Mouse (Mus musculus): ENCODE measurements around the gene Rxylt1. TPM values are rescaled to one million over a fixed set of nuclear protein-coding genes. Genes with fewer than 3 reads are reported as not detected.

Gene Rxylt1
- polyA plus RNA-seq, 1 experiment from 2014 or later = 40.9 TPM

- peak overlapping the region; percentile 74 for H3K4me3 ChIP-seq (ENCODE audit: low read depth, low read length)
- peak; percentile 78 for ATAC-seq (replicated peaks; ENCODE audit: low FRiP score)
- peak overlapping the region; percentile 77; the same call in 1 of the 2 replicates for H3K4me2 ChIP-seq (ENCODE audit: low read depth, low read length, severe bottlenecking)
- no peaks in the 10 kb centered on the region for H3K9me3 ChIP-seq (ENCODE audit: control insufficient read depth, low read length)
- no peaks in the 10 kb centered on the region for H3K36me3 ChIP-seq (ENCODE audit: control insufficient read depth, insufficient read depth, low read length)
- H3K9ac ChIP-seq (ENCODE audit: low read length) = peak overlapping the region; percentile 87
- H3K4me1 ChIP-seq (replicated peaks; ENCODE audit: control insufficient read depth, insufficient read depth, low read length) = no peaks in the 10 kb centered on the region; the same call in 1 of the 2 replicates
- WGBS = 14% methylated on average over 41 of the region's 44 CpGs
- H3K27me3 ChIP-seq (ENCODE audit: control insufficient read depth, insufficient read depth, low read length) = no peaks in the 10 kb centered on the region
- peak overlapping the region; percentile 59 for H3K27ac ChIP-seq (ENCODE audit: low read depth, low read length)
- peak; percentile 95 for DNase-seq (ENCODE audit: low spot score)
These were observed 49.3 kb downstream of the Rxylt1 start for GRCm38 (mm10) chr10:122047727-122048365.

- Histone ChIP-seq H3K4me2 (ENCODE audit: low read depth, low read length, severe bottlenecking) (peak within 1 kb of the TSS; percentile 77), H3K27ac (ENCODE audit: low read depth, low read length) (peak within 1 kb of the TSS; percentile 59), H3K4me1 (replicated peaks; ENCODE audit: control insufficient read depth, insufficient read depth, low read length) (no peaks in the 10 kb centered on the region; the same call in 1 of the 2 replicates), H3K36me3 (ENCODE audit: control insufficient read depth, insufficient read depth, low read length) (no peaks in the 10 kb centered on the region), H3K4me3 (ENCODE audit: low read depth, low read length) (peak within 1 kb of the TSS; percentile 74), H3K9me3 (ENCODE audit: control insufficient read depth, low read length) (no peaks in the 10 kb centered on the region), H3K27me3 (ENCODE audit: control insufficient read depth, insufficient read depth, low read length) (no peaks in the 10 kb centered on the region), H3K9ac (ENCODE audit: low read length) (peak within 1 kb of the TSS; percentile 87)
- WGBS = 0% methylated on average over 47 of the region's 79 CpGs
- ATAC-seq (replicated peaks; ENCODE audit: low FRiP score) = peak; percentile 80
- peak; percentile 84 for DNase-seq (ENCODE audit: low spot score)
These were observed 50.1 kb downstream of the Rxylt1 start, which contains the start of gene Srgap1 for GRCm38 (mm10) chr10:122046904-122047726. Gene Srgap1, minus strand, starts transcription at chr10:122047315.

- Histone ChIP-seq H3K27me3 (ENCODE audit: control insufficient read depth, insufficient read depth, low read length) (no peaks in the 10 kb centered on the region), H3K9me3 (ENCODE audit: control insufficient read depth, low read length) (no peaks in the 10 kb centered on the region), H3K4me2 (ENCODE audit: low read depth, low read length, severe bottlenecking) (peak overlapping the region; percentile 77), H3K27ac (ENCODE audit: low read depth, low read length) (peak overlapping the region; percentile 59), H3K4me1 (replicated peaks; ENCODE audit: control insufficient read depth, insufficient read depth, low read length) (no peaks in the 10 kb centered on the region; the same call in 1 of the 2 replicates), H3K9ac (ENCODE audit: low read length) (peak overlapping the region; percentile 87), H3K36me3 (ENCODE audit: control insufficient read depth, insufficient read depth, low read length) (no peaks in the 10 kb centered on the region), H3K4me3 (ENCODE audit: low read depth, low read length) (peak overlapping the region; percentile 74)
- 0 out of 2 replicates have a peak, but pooled peaks have one; percentile 22 for ATAC-seq (replicated peaks; ENCODE audit: low FRiP score)
- no peak for DNase-seq (ENCODE audit: low spot score)
- 3% methylated on average over 13 of the region's 13 CpGs for WGBS
These were observed 50.7 kb downstream of the Rxylt1 start for GRCm38 (mm10) chr10:122046511-122046903.

GRCm38 (mm10) chr10:122045946-122046345 is 51.2 kb downstream of the Rxylt1 start:
- peak; percentile 59 for DNase-seq (ENCODE audit: low spot score)
- H3K27me3 ChIP-seq (ENCODE audit: control insufficient read depth, insufficient read depth, low read length) = no peaks in the 10 kb centered on the region
- ATAC-seq (replicated peaks; ENCODE audit: low FRiP score) = peak; percentile 30; the same call in 1 of the 2 replicates
- H3K4me3 ChIP-seq (ENCODE audit: low read depth, low read length) = peak overlapping the region; percentile 74
- H3K9me3 ChIP-seq (ENCODE audit: control insufficient read depth, low read length) = no peaks in the 10 kb centered on the region
- peak overlapping the region; percentile 77 for H3K4me2 ChIP-seq (ENCODE audit: low read depth, low read length, severe bottlenecking)
- peak overlapping the region; percentile 87 for H3K9ac ChIP-seq (ENCODE audit: low read length)
- no peaks in the 10 kb centered on the region for H3K36me3 ChIP-seq (ENCODE audit: control insufficient read depth, insufficient read depth, low read length)
- 10% methylated on average over 9 of the region's 9 CpGs for WGBS
- H3K27ac ChIP-seq (ENCODE audit: low read depth, low read length) = no peak overlapping the region
- H3K4me1 ChIP-seq (replicated peaks; ENCODE audit: control insufficient read depth, insufficient read depth, low read length) = no peaks in the 10 kb centered on the region; the same call in 1 of the 2 replicates

- Histone ChIP-seq H3K4me2 (ENCODE audit: low read depth, low read length, severe bottlenecking) (no peak overlapping the region), H3K36me3 (ENCODE audit: control insufficient read depth, insufficient read depth, low read length) (no peaks in the 10 kb centered on the region), H3K27me3 (ENCODE audit: control insufficient read depth, insufficient read depth, low read length) (no peaks in the 10 kb centered on the region), H3K27ac (ENCODE audit: low read depth, low read length) (no peak overlapping the region), H3K9me3 (ENCODE audit: control insufficient read depth, low read length) (no peaks in the 10 kb centered on the region), H3K4me3 (ENCODE audit: low read depth, low read length) (no peak overlapping the region), H3K9ac (ENCODE audit: low read length) (no peak overlapping the region), H3K4me1 (replicated peaks; ENCODE audit: control insufficient read depth, insufficient read depth, low read length) (no peaks in the 10 kb centered on the region; the same call in 1 of the 2 replicates)
- WGBS = 66% methylated on average over 4 of the region's 4 CpGs
- ATAC-seq (replicated peaks; ENCODE audit: low FRiP score) (no peak), DNase-seq (ENCODE audit: low spot score) (no peak)
These were observed 52.2 kb downstream of the Rxylt1 start for GRCm38 (mm10) chr10:122044926-122045325.

- Histone ChIP-seq H3K36me3 (ENCODE audit: control insufficient read depth, insufficient read depth, low read length) (no peaks in the 10 kb centered on the region; the same call in 1 of the 2 replicates), H3K4me1 (replicated peaks; ENCODE audit: control insufficient read depth, insufficient read depth, low read length) (no peaks in the 10 kb centered on the region), H3K4me2 (ENCODE audit: low read depth, low read length, severe bottlenecking) (no peak overlapping the region), H3K27me3 (ENCODE audit: control insufficient read depth, insufficient read depth, low read length) (no peaks in the 10 kb centered on the region), H3K9ac (ENCODE audit: low read length) (no peak overlapping the region), H3K27ac (ENCODE audit: low read depth, low read length) (no peak overlapping the region), H3K4me3 (ENCODE audit: low read depth, low read length) (no peak overlapping the region), H3K9me3 (ENCODE audit: control insufficient read depth, low read length) (no peaks in the 10 kb centered on the region)
- DNase-seq (ENCODE audit: low spot score) (no peak), ATAC-seq (replicated peaks; ENCODE audit: low FRiP score) (no peak)
- WGBS = 43% methylated on average over 4 of the region's 4 CpGs
These were observed 56.8 kb downstream of the Rxylt1 start for GRCm38 (mm10) chr10:122040372-122040771.

- Histone ChIP-seq H3K4me1 (replicated peaks; ENCODE audit: control insufficient read depth, insufficient read depth, low read length) (no peaks in the 10 kb centered on the region), H3K9ac (ENCODE audit: low read length) (no peak overlapping the region), H3K27ac (ENCODE audit: low read depth, low read length) (no peak overlapping the region), H3K4me2 (ENCODE audit: low read depth, low read length, severe bottlenecking) (no peak overlapping the region), H3K9me3 (ENCODE audit: control insufficient read depth, low read length) (no peaks in the 10 kb centered on the region), H3K27me3 (ENCODE audit: control insufficient read depth, insufficient read depth, low read length) (no peaks in the 10 kb centered on the region), H3K4me3 (ENCODE audit: low read depth, low read length) (no peak overlapping the region), H3K36me3 (ENCODE audit: control insufficient read depth, insufficient read depth, low read length) (no peaks in the 10 kb centered on the region; the same call in 1 of the 2 replicates)
- ATAC-seq (replicated peaks; ENCODE audit: low FRiP score) = no peak
- WGBS = 88% methylated on average over 4 of the region's 4 CpGs
- no peak for DNase-seq (ENCODE audit: low spot score)
These were observed 57.6 kb downstream of the Rxylt1 start for GRCm38 (mm10) chr10:122039566-122039965.

- Histone ChIP-seq H3K36me3 (ENCODE audit: control insufficient read depth, insufficient read depth, low read length) (no peaks in the 10 kb centered on the region; the same call in 1 of the 2 replicates), H3K27ac (ENCODE audit: low read depth, low read length) (no peak overlapping the region), H3K27me3 (ENCODE audit: control insufficient read depth, insufficient read depth, low read length) (no peaks in the 10 kb centered on the region), H3K4me2 (ENCODE audit: low read depth, low read length, severe bottlenecking) (no peak overlapping the region), H3K9me3 (ENCODE audit: control insufficient read depth, low read length) (no peaks in the 10 kb centered on the region), H3K4me3 (ENCODE audit: low read depth, low read length) (no peak overlapping the region), H3K4me1 (replicated peaks; ENCODE audit: control insufficient read depth, insufficient read depth, low read length) (no peaks in the 10 kb centered on the region), H3K9ac (ENCODE audit: low read length) (no peak overlapping the region)
- DNase-seq (ENCODE audit: low spot score) (peak; percentile 31), ATAC-seq (replicated peaks; ENCODE audit: low FRiP score) (0 out of 2 replicates have a peak, but pooled peaks have one; percentile 44)
- 69% methylated on average over 3 of the region's 3 CpGs for WGBS
These were observed 58.6 kb downstream of the Rxylt1 start for GRCm38 (mm10) chr10:122038554-122038953.
